ENCODE assay signal across 24 mouse cellular contexts in genomic region chr5:34981734-34982133, GRCm38 (mm10). TPM values are rescaled to one million over a fixed set of nuclear protein-coding genes. Genes with fewer than 3 reads are reported as not detected.
DNase-seq lines count a peak whose midpoint lies in the region; ATAC-seq and TF ChIP-seq lines count a peak whose summit lies in the region.
"Had no signal": no experiment of that assay in that cellular context is flagged by ENCODE, and none has a peak within 500 bp of the region (broad histone marks: within the 10 kb centered on the region; RNA-seq: fewer than 3 reads in every experiment).

No protein-coding gene starts in this region.

- H3K4me2 ChIP-seq in lung, embryonic 14.5 days, result no peak overlapping the region
- H3K4me2 ChIP-seq: heart, embryonic 15.5 days; hindbrain, embryonic 15.5 days; limb, embryonic 15.5 days; lung, embryonic 15.5 days; neural tube, embryonic 15.5 days; stomach, embryonic 15.5 days had no signal

- peak; percentile 58 for DNase-seq in embryo, embryonic 10 days (ENCODE audit: low spot score)
- no peak for DNase-seq in embryo, embryonic 9.5 days (ENCODE audit: extremely low spot score)
- DNase-seq in lung, embryonic 14.5 days, result peak; percentile 12
- no peak for DNase-seq in lung, adult 2 months
- peak; percentile 18 for DNase-seq in embryo, embryonic 10.5 days (ENCODE audit: low spot score)
- DNase-seq in urinary bladder, adult 18-20 months (ENCODE audit: low spot score in 2 of 2), result no peak
- DNase-seq: cerebellum, postnatal 10 days; gastrocnemius, postnatal 10 days; heart, adult 18-20 months; heart, postnatal 4 days; thymus, postnatal 14 days had no signal

- peaks cover 39% of the 10 kb centered on the region for H3K36me3 ChIP-seq in lung, embryonic 14.5 days (ENCODE audit: insufficient read depth)
- H3K36me3 ChIP-seq in C2C12 (ENCODE audit: control insufficient read depth, insufficient read depth), result no peaks in the 10 kb centered on the region

- no peak overlapping the region for H3K4me3 ChIP-seq in lung, embryonic 14.5 days (ENCODE audit: low read depth, low read length)
- no peak overlapping the region for H3K4me3 ChIP-seq in lung, adult 2 months (replicated peaks; ENCODE audit: extremely low read depth, low read depth, low read length)
- no peak overlapping the region for H3K4me3 ChIP-seq in C2C12 (ENCODE audit: insufficient read depth, poor library complexity, severe bottlenecking)
- H3K4me3 ChIP-seq: embryonic facial prominence, embryonic 10.5 days; heart, embryonic 15.5 days; hindbrain, embryonic 15.5 days; limb, embryonic 15.5 days; lung, embryonic 15.5 days; neural tube, embryonic 15.5 days; stomach, embryonic 15.5 days had no signal

- H3K9ac ChIP-seq in lung, embryonic 14.5 days, result no peak overlapping the region
- H3K9ac ChIP-seq: heart, embryonic 15.5 days; hindbrain, embryonic 15.5 days; limb, embryonic 15.5 days; lung, embryonic 15.5 days; neural tube, embryonic 15.5 days; stomach, embryonic 15.5 days had no signal

- no peak overlapping the region for H3ac ChIP-seq in C2C12 (ENCODE audit: control insufficient read depth, insufficient read length, low read depth)

- H3K27ac ChIP-seq in lung, embryonic 14.5 days (ENCODE audit: low read depth), result no peak overlapping the region
- H3K27ac ChIP-seq: embryonic facial prominence, embryonic 10.5 days; heart, embryonic 15.5 days; hindbrain, embryonic 15.5 days; kidney, postnatal 0 days; limb, embryonic 15.5 days; lung, embryonic 15.5 days; neural tube, embryonic 15.5 days; stomach, embryonic 15.5 days had no signal

- H3K27me3 ChIP-seq in lung, embryonic 14.5 days (ENCODE audit: insufficient read depth, low read length), result no peaks in the 10 kb centered on the region
- no peaks in the 10 kb centered on the region for H3K27me3 ChIP-seq in C2C12 (ENCODE audit: control insufficient read depth, insufficient read depth, insufficient read length)
- H3K27me3 ChIP-seq: heart, embryonic 15.5 days; hindbrain, embryonic 15.5 days; limb, embryonic 15.5 days; lung, embryonic 15.5 days; neural tube, embryonic 15.5 days; stomach, embryonic 15.5 days had no signal

- H3K9me3 ChIP-seq in lung, embryonic 14.5 days (ENCODE audit: low read depth, low read length), result no peaks in the 10 kb centered on the region
- H3K9me3 ChIP-seq: embryonic facial prominence, embryonic 10.5 days; heart, embryonic 15.5 days; hindbrain, embryonic 15.5 days; limb, embryonic 15.5 days; lung, embryonic 15.5 days; neural tube, embryonic 15.5 days; stomach, embryonic 15.5 days had no signal

- no peaks in the 10 kb centered on the region for H3K79me2 ChIP-seq in C2C12 (ENCODE audit: control insufficient read depth, insufficient read depth)

- 43% methylated on average over 3 of the region's 3 CpGs for WGBS in lung, embryonic 14.5 days
- WGBS in lung, adult 2 months, result 58% methylated on average over 3 of the region's 3 CpGs

- TF ChIP-seq CTCF in lung, embryonic 14.5 days (IDR thresholded peaks at IDR 0.05; ENCODE audit: low read depth), result no peak
- no peak for TF ChIP-seq CTCF in lung, adult 2 months (IDR thresholded peaks at IDR 0.05; ENCODE audit: insufficient read depth, low read length)
- TF ChIP-seq CTCF in C2C12 (IDR thresholded peaks at IDR 0.05; ENCODE audit: control insufficient read depth, insufficient read depth, insufficient read length), result no peak

- TF ChIP-seq POLR2A in lung, adult 2 months (IDR thresholded peaks at IDR 0.05; ENCODE audit: borderline replicate concordance, extremely low read depth, low read depth, low read length), result no peak

- no peaks in the 10 kb centered on the region for H3K79me3 ChIP-seq in C2C12 (ENCODE audit: low read depth)

- H3K4me1 ChIP-seq in lung, embryonic 14.5 days (ENCODE audit: insufficient read depth), result no peaks in the 10 kb centered on the region
- H3K4me1 ChIP-seq in lung, adult 2 months (ENCODE audit: control insufficient read depth, insufficient read depth, low read length), result peaks cover 13% of the 10 kb centered on the region
- H3K4me1 ChIP-seq: limb, embryonic 15.5 days had no signal

- ATAC-seq in lung, embryonic 14.5 days (ENCODE audit: insufficient read depth), result no peak
- no peak for ATAC-seq in inflammation-experienced regulatory T-cells, adult 6 months
- ATAC-seq: activated CD4-positive, CD25-positive, alpha-beta regulatory T cell, adult 4 months; intestine, postnatal 0 days; midbrain, embryonic 16.5 days had no signal

TF ChIP-seq in C2C12, 6 proteins besides CTCF, POLR2A, EP300 and RAD21:
- TF ChIP-seq MYOG (IDR thresholded peaks at IDR 0.05; ENCODE audit: control insufficient read depth, extremely low read depth, insufficient read length) (no peak), FOSL1 (IDR thresholded peaks at IDR 0.05; ENCODE audit: insufficient read depth, low read length, poor library complexity, severe bottlenecking) (no peak), MYOD1 (IDR thresholded peaks at IDR 0.05; ENCODE audit: control insufficient read depth, insufficient read length, low read depth) (no peak), MAX (IDR thresholded peaks at IDR 0.05) (no peak), CEBPB (IDR thresholded peaks at IDR 0.05; ENCODE audit: low read depth) (no peak), USF1 (IDR thresholded peaks at IDR 0.05; ENCODE audit: low read depth) (peak; percentile 44)

RNA-seq across cellular contexts. Expression of gene Rgs12, which starts 32.5 kb away (rescaled TPM):
- polyA plus RNA-seq in lung, embryonic 14.5 days (2014; fragmentation: Nextera tagmentation; extraction: Ambion mirVana), result 26.6 and 31.4 TPM in 2 replicates
- 125 and 161 TPM in 2 replicates for polyA plus RNA-seq in lung, adult 2 months (2012; rRNA removed)
- polyA plus RNA-seq in C2C12 (2012; fragmentation: generic; extraction: Trizol), result 50.6 TPM
- 10 to 100 TPM in 1 of 3 experiments, 1 to 10 TPM in 2; 5.4 to 10.7 (median 9.9) TPM for polyA plus RNA-seq in inflammation-experienced regulatory T-cells, adult 6 months (2017; shearing (Covaris generic))

RNA-seq across cellular contexts. Expression of gene Hgfac, which starts 59.6 kb away (rescaled TPM):
- polyA plus RNA-seq in lung, embryonic 14.5 days (2014; fragmentation: Nextera tagmentation; extraction: Ambion mirVana), result 0.37 TPM in 1 of 2 replicates, not detected in the other
- 12.9 and 19.5 TPM in 2 replicates for polyA plus RNA-seq in lung, adult 2 months (2012; rRNA removed)
- polyA plus RNA-seq in C2C12 (2012; fragmentation: generic; extraction: Trizol), result 0.06 TPM
- polyA plus RNA-seq in inflammation-experienced regulatory T-cells, adult 6 months (2017; shearing (Covaris generic)), result 1 to 10 TPM; 4.5 to 8.0 (median 5.1) TPM

Comparison
In these comparisons a context has a peak if more than half of its experiments do, and no peak if none do; other contexts are left out.
1. DNase-seq: peak in embryo, embryonic 10 days (single experiment), lung, embryonic 14.5 days (single experiment) and embryo, embryonic 10.5 days (single experiment); none in embryo, embryonic 9.5 days (single experiment), lung, adult 2 months (single experiment) and urinary bladder, adult 18-20 months (0 of 2).